Mouse (Mus musculus) hindbrain, embryonic 16.5 days (tissue): ENCODE data around the gene Thbs4. TPM values are rescaled to one million over a fixed set of nuclear protein-coding genes. Genes with fewer than 3 reads are reported as not detected.

Experiments
- ATAC-seq: fragments of 200-750 bp; cut with Nextera tagmentation; 2 replicates; pipeline ENCODE4 v1.8.0; 2017; ENCODE audit warnings: moderate TSS enrichment, moderate library complexity
- H3K27ac ChIP-seq: fragments of 300-500 bp; sonication (generic); 2 replicates; pipeline ENCODE4 v1.5.1; 2014; ENCODE audit warnings: low read depth, mild to moderate bottlenecking, control low read depth, low read length, moderate library complexity
- H3K27me3 ChIP-seq: fragments of 300-500 bp; sonication (generic); replicated peaks from 2 replicates; pipeline ENCODE4 v1.6.1; 2014; ENCODE audit warnings: low read length; ENCODE audit not compliant: control insufficient read depth, insufficient read depth
- H3K36me3 ChIP-seq: fragments of 300-500 bp; sonication (generic); 2 replicates; pipeline ENCODE4 v1.6.1; 2014; ENCODE audit warnings: mild to moderate bottlenecking, low read length, moderate library complexity, mixed read lengths; ENCODE audit not compliant: control insufficient read depth, insufficient read depth
- H3K4me1 ChIP-seq: fragments of 300-500 bp; sonication (generic); 2 replicates; pipeline ENCODE4 v1.6.1; 2014; ENCODE audit warnings: low read depth, low read length; ENCODE audit not compliant: control insufficient read depth, insufficient read depth
- H3K4me2 ChIP-seq: fragments of 300-500 bp; sonication (generic); 2 replicates; pipeline ENCODE4 v1.6.1; 2014; ENCODE audit warnings: mild to moderate bottlenecking, low read length, control low read depth, moderate library complexity
- H3K4me3 ChIP-seq: fragments of 300-500 bp; sonication (generic); 2 replicates; pipeline ENCODE4 v1.5.1; 2014; ENCODE audit warnings: mild to moderate bottlenecking, low read length, control low read depth, moderate library complexity
- H3K9ac ChIP-seq: fragments of 300-500 bp; sonication (generic); 2 replicates; pipeline ENCODE4 v1.6.1; 2014; ENCODE audit warnings: low read depth, mild to moderate bottlenecking, control low read depth, low read length, moderate library complexity
- H3K9me3 ChIP-seq: fragments of 300-500 bp; sonication (generic); 2 replicates; pipeline ENCODE4 v1.6.1; 2014; ENCODE audit warnings: mild to moderate bottlenecking, low read length, moderate library complexity; ENCODE audit not compliant: control insufficient read depth
- WGBS: fragments of 180-500 bp; shearing (Covaris S2); extraction: QIAGEN DNeasy Blood & Tissue Kit; methylation state at CpG from one replicate; pipeline ENCODE4 v1.1.7; 2014; 5-methylcytosine and 5-hydroxymethylcytosine counted together
- polyA plus RNA-seq: library from polyadenylated mRNA; unstranded; fragments of >200 nt; fragmentation: Nextera tagmentation; extraction: Ambion mirVana; gene quantifications from 2 replicates; pipeline ENCODE4 v1.2.1, GENCODE M21; 2015

Gene Thbs4
- polyA plus RNA-seq, 1 experiment from 2014 or later, result 2.3 TPM

- no peaks in the 10 kb centered on the region for H3K9me3 ChIP-seq
- no peak overlapping the region for H3K27ac ChIP-seq
- no peak for ATAC-seq
- 91% methylated on average over 4 of the region's 4 CpGs for WGBS
- no peaks in the 10 kb centered on the region for H3K27me3 ChIP-seq
- H3K9ac ChIP-seq, result no peak overlapping the region
- H3K4me3 ChIP-seq, result no peak overlapping the region
- no peak overlapping the region for H3K4me2 ChIP-seq
- peaks cover 2% of the 10 kb centered on the region; the same call in 1 of the 2 replicates for H3K36me3 ChIP-seq
- no peaks in the 10 kb centered on the region for H3K4me1 ChIP-seq
Measured at GRCm38 (mm10) chr13:92712619-92713018, 82.0 kb downstream of the Thbs4 start.

- 100% methylated on average over 1 of the region's 1 CpGs for WGBS
- ATAC-seq, result no peak
Measured at GRCm38 (mm10) chr13:92711821-92712220, 82.8 kb downstream of the Thbs4 start.

GRCm38 (mm10) chr13:92710361-92710760 is 84.3 kb downstream of the Thbs4 start:
- Histone ChIP-seq H3K27ac (no peak overlapping the region), H3K4me2 (no peak overlapping the region), H3K9me3 (no peaks in the 10 kb centered on the region), H3K27me3 (no peaks in the 10 kb centered on the region), H3K4me1 (no peaks in the 10 kb centered on the region), H3K4me3 (no peak overlapping the region), H3K9ac (no peak overlapping the region), H3K36me3 (peaks cover 6% of the 10 kb centered on the region; the same call in 1 of the 2 replicates)
- no peak for ATAC-seq
- 91% methylated on average over 1 of the region's 1 CpGs for WGBS

More at GRCm38 (mm10) chr13:92711821-92712220, 82.8 kb downstream of the Thbs4 start:
- no peaks in the 10 kb centered on the region for H3K4me1 ChIP-seq
- no peak overlapping the region for H3K27ac ChIP-seq
- H3K36me3 ChIP-seq, result peaks cover 2% of the 10 kb centered on the region; the same call in 1 of the 2 replicates
- H3K27me3 ChIP-seq, result no peaks in the 10 kb centered on the region
- no peak overlapping the region for H3K9ac ChIP-seq
- no peaks in the 10 kb centered on the region for H3K9me3 ChIP-seq
- H3K4me3 ChIP-seq, result no peak overlapping the region
- H3K4me2 ChIP-seq, result no peak overlapping the region

- H3K9ac ChIP-seq, result no peak overlapping the region
- H3K27ac ChIP-seq, result no peak overlapping the region
- H3K4me1 ChIP-seq, result no peaks in the 10 kb centered on the region
- H3K36me3 ChIP-seq, result peaks cover 6% of the 10 kb centered on the region; the same call in 1 of the 2 replicates
- no peak overlapping the region for H3K4me2 ChIP-seq
- H3K4me3 ChIP-seq, result no peak overlapping the region
- 11% methylated on average over 3 of the region's 3 CpGs for WGBS
- no peaks in the 10 kb centered on the region for H3K27me3 ChIP-seq
- ATAC-seq, result no peak
- no peaks in the 10 kb centered on the region for H3K9me3 ChIP-seq
Measured at GRCm38 (mm10) chr13:92709535-92709934, 85.1 kb downstream of the Thbs4 start.

GRCm38 (mm10) chr13:92708466-92708865 is 86.2 kb downstream of the Thbs4 start:
- Histone ChIP-seq H3K4me2 (no peak overlapping the region), H3K9me3 (no peaks in the 10 kb centered on the region), H3K4me3 (no peak overlapping the region), H3K27me3 (no peaks in the 10 kb centered on the region), H3K9ac (no peak overlapping the region), H3K36me3 (peaks cover 6% of the 10 kb centered on the region; the same call in 1 of the 2 replicates), H3K27ac (no peak overlapping the region), H3K4me1 (no peaks in the 10 kb centered on the region)
- 75% methylated on average over 1 of the region's 1 CpGs for WGBS
- no peak for ATAC-seq

- no peak overlapping the region for H3K4me3 ChIP-seq
- 70% methylated on average over 2 of the region's 2 CpGs for WGBS
- H3K4me2 ChIP-seq, result no peak overlapping the region
- no peaks in the 10 kb centered on the region for H3K9me3 ChIP-seq
- H3K27me3 ChIP-seq, result no peaks in the 10 kb centered on the region
- no peaks in the 10 kb centered on the region for H3K4me1 ChIP-seq
- no peak overlapping the region for H3K9ac ChIP-seq
- no peak overlapping the region for H3K27ac ChIP-seq
- no peak for ATAC-seq
- H3K36me3 ChIP-seq, result peaks cover 6% of the 10 kb centered on the region; the same call in 1 of the 2 replicates
Measured at GRCm38 (mm10) chr13:92707941-92708340, 86.7 kb downstream of the Thbs4 start.

GRCm38 (mm10) chr13:92706342-92707061 is 88.1 kb downstream of the Thbs4 start:
- WGBS, result 86% methylated on average over 9 of the region's 9 CpGs
- no peak for ATAC-seq
- Histone ChIP-seq H3K4me1 (no peaks in the 10 kb centered on the region), H3K4me2 (no peak overlapping the region), H3K4me3 (no peak overlapping the region), H3K36me3 (peaks cover 6% of the 10 kb centered on the region; the same call in 1 of the 2 replicates), H3K27ac (no peak overlapping the region), H3K27me3 (no peaks in the 10 kb centered on the region; the same call in 1 of the 2 replicates), H3K9me3 (no peaks in the 10 kb centered on the region), H3K9ac (no peak overlapping the region)

- H3K4me3 ChIP-seq, result no peak overlapping the region
- H3K27ac ChIP-seq, result no peak overlapping the region
- H3K4me2 ChIP-seq, result no peak overlapping the region
- no peaks in the 10 kb centered on the region for H3K4me1 ChIP-seq
- H3K9me3 ChIP-seq, result no peaks in the 10 kb centered on the region
- WGBS, result 92% methylated on average over 7 of the region's 7 CpGs
- H3K27me3 ChIP-seq, result no peaks in the 10 kb centered on the region; the same call in 1 of the 2 replicates
- no peak for ATAC-seq
- peaks cover 6% of the 10 kb centered on the region; the same call in 1 of the 2 replicates for H3K36me3 ChIP-seq
- no peak overlapping the region for H3K9ac ChIP-seq
Measured at GRCm38 (mm10) chr13:92705016-92705535, 89.5 kb downstream of the Thbs4 start.

GRCm38 (mm10) chr13:92704189-92704588 is 90.4 kb downstream of the Thbs4 start:
- Histone ChIP-seq H3K4me2 (no peak overlapping the region), H3K36me3 (peaks cover 6% of the 10 kb centered on the region; the same call in 1 of the 2 replicates), H3K9me3 (no peaks in the 10 kb centered on the region), H3K4me1 (no peaks in the 10 kb centered on the region), H3K27me3 (no peaks in the 10 kb centered on the region; the same call in 1 of the 2 replicates), H3K9ac (no peak overlapping the region), H3K4me3 (no peak overlapping the region), H3K27ac (no peak overlapping the region)
- ATAC-seq, result no peak
- WGBS, result 42% methylated on average over 7 of the region's 7 CpGs
